Mouse (Mus musculus) thymus, postnatal 10 days (tissue): Measurements from ENCODE around the gene Slirp.

Experiments
- DNase-seq, 2 experiments: peaks; one replicate each; pipeline ENCODE4 v3.0.0; 2021; ENCODE audit warnings: low spot score in 2 of 2

Slirp gene

DNA sequence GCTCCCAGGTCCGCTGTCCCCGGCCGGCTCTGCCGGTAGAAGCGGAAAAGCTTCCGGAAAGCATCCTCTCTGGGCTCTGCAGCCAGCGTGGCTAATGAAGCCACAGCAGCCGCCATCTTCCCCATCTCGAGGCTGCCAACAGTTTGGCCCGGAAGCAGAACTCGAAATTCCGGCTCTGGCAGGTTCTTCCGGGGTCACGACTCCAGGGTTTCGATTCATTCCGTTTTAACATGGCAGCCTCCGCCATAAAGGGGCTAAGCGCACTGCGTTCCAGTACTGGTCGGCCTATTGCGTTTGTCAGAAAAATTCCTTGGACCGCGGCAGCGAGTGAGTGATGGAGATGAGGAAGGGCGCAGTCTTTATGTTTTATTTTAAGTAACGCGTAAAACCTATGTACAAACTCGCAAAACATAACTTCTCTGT, at the start of gene Slirp, which contains the start of gene Alkbh1:
Slirp (plus strand) TSS at position 197 of the 423 bp plus-strand sequence.
Alkbh1 (minus strand) TSS at position 318 of the 423 bp plus-strand sequence.
- peak; percentile 77 to 85 for DNase-seq

- DNase-seq: no peak
Observed at GRCm38 (mm10) chr12:87394316-87394715, 49.4 kb upstream of the Slirp start.

- no peak for DNase-seq
Observed at GRCm38 (mm10) chr12:87397126-87397525, 46.6 kb upstream of the Slirp start.

DNA sequence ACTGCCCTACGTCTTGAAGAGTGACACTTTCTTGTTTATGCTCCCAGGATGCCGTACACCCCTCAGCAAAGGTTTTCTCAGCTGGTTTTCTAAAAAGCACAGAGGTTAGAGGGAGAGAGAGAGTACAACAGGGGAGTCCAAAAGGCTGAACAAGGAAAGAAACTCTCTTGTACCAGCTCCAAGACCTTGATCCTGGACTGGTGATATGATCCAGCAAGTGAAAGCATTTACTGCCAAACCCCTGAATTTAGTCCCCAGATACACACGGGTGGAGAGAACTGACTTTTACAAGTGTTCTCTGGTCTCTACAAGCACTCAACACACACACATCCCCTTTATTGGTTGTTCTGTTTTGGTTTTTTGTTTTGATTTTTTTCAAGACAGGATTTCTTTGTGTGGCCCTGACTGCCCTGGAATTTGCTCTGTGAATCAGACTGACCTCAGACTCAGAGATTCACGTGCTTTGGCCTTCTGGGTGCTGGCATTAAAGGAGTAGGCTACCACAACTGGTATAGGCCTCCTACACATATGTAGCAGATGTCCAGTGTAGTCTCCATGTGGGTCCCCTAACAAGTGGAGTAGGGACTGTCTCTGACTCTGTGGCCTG, 45.8 kb upstream of the Slirp start:
- DNase-seq: no peak

GRCm38 (mm10) chr12:87399119-87399819, 44.4 kb upstream of the Slirp start:
- DNase-seq: no peak

GRCm38 (mm10) chr12:87401883-87402282, 41.8 kb upstream of the Slirp start:
- DNase-seq: no peak

- no peak for DNase-seq
Observed at GRCm38 (mm10) chr12:87405165-87405564, 38.5 kb upstream of the Slirp start.

DNA sequence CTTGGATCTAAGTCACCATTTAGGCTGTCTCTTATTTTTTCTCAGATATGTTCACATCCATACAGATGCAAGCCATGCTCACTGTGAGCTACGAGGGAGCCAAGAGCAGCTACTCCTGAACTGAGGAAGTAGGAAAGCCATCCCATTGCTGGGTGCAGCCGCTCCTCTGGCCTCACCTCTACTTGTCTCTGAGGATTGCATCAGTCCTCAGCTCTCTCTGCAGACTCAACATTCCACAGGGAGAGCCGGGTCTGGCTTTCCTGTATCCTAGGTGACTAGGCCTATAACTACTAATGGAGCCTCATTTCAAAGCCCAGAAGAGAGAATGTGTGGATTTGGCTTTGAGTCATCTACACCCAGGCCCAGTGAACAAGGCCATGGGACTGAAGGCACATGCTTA, 38.0 kb upstream of the Slirp start:
- DNase-seq: no peak

- DNase-seq: no peak
Observed at GRCm38 (mm10) chr12:87407869-87408605, 35.7 kb upstream of the Slirp start.

DNA sequence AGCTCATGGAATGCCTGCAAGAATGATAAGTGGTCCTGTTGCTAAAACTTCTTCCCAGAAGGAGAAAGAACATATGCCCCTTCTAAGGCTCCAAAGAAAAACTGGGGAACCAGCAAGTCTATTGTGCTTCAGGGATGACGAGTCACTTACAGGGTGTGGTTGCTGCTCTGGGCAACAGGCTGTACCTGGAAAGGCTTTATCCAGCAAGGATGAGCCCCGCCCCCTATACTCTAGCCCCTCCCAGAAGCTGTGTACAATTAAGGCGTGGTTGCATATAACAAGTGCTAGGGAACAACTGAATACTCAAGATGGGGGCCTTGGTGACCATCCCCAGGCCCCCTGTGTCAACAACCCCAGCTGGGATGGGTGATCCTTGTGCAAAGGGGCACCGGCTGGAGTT, 34.6 kb upstream of the Slirp start:
- DNase-seq: no peak

GRCm38 (mm10) chr12:87410999-87411398, 32.7 kb upstream of the Slirp start:
- no peak for DNase-seq

DNA sequence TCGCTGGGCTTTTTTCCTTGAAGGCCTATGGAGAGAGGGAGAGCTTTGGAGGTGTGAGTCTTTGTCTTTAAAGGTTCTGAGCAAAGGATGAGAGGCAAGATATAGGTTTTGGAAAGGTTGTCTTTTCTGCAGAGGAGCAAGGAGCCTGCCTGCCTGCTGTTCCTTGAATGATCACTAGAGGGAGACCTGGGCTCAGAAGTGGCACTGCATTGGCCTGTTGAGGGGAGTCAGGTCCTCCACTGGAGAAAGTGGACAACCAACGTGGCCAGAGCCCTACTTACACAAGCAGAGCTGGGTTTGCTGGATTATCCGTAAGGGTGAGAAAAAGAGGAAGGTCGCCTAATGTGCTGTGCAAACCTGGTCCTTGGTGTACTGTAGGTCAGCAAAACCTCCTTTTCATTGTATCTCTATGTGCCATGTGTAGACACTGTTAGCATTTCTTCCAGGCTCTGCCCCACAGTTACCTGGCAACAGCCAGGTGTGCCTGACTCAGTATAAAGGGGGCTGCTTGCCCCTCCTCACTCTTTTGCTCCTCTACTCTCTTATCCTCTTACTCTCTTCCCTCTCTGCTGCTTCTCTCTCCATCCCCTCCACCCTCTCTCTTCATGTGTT, 30.4 kb upstream of the Slirp start:
- peak in 1 of 2 experiments; percentile 65 for DNase-seq

GRCm38 (mm10) chr12:87415358-87415757, 28.3 kb upstream of the Slirp start:
- no peak for DNase-seq

- DNase-seq: peak; percentile 10 to 71
Observed at GRCm38 (mm10) chr12:87416690-87417089, 27.0 kb upstream of the Slirp start.

DNA sequence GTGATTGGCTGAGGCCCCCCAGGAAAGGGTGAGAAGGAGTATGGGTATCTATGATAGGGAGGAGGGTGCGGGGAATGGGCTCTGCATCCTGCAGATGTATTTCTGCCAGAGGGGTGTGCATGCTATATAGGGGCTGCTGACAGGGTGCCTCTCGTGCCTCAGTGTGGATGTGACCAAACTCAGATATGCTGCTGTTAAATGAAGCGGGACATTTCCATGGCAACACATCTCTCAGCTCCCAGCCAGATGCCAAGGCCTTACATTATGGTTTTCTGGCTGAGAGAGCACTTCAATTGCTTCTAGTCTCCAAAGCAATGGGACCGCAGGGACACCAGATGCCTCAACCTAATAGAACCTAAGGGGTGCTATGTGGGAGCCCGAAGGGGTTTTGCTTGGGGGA, 24.8 kb upstream of the Slirp start:
- DNase-seq: no peak

- DNase-seq: no peak
Observed at GRCm38 (mm10) chr12:87419974-87420485, 23.7 kb upstream of the Slirp start.

DNA sequence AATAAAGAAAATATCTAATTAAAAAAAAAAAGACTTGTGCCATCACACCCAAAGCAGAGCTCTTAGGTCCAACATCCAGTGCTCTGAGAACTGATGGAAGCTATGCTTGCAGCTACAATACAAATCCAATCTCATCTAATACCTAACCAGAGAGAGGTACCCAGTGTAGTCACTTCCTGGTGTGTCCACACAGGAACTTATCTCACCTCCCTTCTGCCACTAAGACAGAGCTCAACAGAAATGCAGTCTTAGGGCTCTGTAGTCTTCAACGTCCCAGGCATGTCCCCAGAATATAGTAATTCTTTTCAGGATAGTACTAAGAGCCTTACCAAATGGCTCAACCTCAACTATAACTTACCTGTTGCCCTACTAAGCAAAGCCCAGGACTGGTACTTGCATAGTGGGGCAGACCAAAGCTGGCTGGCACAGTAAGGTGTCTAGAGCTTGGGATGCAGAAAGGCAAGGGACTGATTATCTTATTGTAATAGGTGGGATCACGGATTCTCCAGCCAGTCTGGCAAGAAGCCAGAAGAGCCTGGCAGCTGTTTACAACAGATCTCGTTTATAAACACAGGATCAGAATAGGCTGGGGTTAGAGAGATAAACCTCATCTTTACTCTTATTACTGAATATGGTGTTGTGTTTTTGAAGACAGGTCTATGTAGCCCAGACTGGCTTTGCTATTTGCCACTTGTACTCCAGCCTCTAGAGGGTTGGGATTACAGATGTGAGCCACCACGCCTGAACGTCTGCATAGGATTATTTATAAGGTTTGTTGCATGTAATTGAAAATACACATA, 21.8 kb upstream of the Slirp start:
- no peak for DNase-seq

GRCm38 (mm10) chr12:87423700-87424099, 20.0 kb upstream of the Slirp start:
- no peak for DNase-seq

- DNase-seq: no peak
Observed at GRCm38 (mm10) chr12:87424516-87424915, 19.2 kb upstream of the Slirp start.

DNA sequence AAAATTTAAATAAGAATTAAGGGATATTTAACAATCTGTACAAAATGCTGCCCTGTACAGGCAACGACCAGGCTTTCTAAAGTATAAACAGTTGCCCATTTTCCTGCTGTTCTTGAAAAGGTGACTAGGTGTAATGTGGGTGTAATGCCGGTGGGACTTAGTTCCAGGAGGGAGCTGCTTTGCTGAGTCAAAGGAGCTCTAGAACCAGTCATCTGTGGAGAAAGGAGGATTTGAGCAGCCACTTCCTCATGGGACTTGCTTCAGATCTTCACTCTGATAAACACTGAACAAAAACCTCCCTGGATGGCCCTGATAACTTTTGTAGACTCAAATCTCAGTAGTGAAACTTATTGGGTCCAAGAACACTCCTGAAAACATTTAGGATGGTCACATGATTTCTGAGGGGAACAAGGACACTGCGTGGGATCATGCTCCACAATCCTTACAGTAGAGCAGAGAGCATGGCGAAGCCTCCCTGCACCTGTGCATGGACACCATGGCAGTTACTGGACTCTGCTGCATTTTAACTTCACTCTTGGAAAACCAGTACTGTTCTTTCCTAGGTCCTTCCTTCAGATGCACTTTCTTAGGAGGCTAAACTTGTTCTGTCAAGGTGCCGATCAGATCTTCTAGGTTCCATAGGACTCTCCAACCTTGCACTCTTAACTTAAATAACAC, 17.2 kb upstream of the Slirp start:
- no peak for DNase-seq

GRCm38 (mm10) chr12:87428295-87428694, 15.4 kb upstream of the Slirp start:
- no peak for DNase-seq
